Mouse (Mus musculus) NIH3T3 (cell line): ENCODE measurements around the gene Cel.
A peak's percentile ranks its signal among the peaks of the same experiment; 100 is the strongest.

Experiments
- DNase-seq: peaks from one replicate; pipeline ENCODE4 v3.0.0-alpha.2; 2012; ENCODE audit warnings: low read depth

The Cel gene

DNA sequence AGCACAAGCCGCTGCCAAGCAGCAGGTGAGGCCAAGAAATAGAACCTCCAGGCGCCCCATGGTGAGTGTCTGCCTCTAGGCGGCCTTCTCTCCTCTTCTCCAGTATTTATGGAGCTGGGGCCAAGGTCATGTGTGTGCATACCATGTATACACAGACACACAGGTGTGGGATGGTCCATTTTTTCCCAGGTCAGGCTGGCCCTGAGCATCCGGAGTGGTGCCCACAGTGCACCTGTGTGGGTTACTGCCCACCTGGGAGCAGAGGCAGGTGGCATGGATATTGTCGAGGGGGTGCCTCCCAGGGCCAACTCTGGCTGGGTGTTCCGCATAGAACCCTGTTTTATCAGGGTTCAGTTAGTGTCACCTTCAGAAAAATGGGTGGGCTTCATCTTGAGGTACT, at the start of gene Cel:
Cel (minus strand) TSS at position 101 of the 400 bp plus-strand sequence.
- DNase-seq: no peak

DNA sequence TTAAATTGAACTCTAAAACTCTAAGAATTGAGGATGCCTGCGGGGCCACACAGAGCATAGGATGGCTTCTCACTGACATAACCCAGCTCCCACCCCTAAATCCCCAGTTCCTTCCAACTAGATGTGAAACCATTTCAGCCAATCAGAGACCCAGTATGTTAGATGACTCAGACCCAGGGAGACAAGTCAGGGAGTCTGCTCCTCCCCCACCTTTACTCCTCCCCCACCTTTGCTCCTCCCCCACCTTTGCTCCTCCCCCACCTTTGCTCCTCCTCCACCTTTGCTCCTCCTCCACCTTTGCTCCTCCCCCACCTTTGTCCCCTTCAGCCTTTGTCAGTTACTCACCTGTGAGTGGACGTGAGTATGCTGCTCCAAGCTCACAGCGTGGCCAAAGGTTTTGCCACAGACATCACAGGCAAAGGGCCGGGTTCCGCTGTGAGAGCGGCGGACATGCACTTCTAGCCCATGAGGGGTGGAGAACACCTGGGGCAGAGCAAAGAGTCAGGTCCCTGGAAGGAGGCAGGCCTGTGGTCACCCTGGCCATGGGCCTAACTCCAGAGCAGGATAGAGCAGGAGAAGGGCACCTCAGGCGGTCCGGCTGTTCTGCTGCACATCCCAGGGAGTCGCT, 49.3 kb upstream of the Cel start:
- no peak for DNase-seq

DNA sequence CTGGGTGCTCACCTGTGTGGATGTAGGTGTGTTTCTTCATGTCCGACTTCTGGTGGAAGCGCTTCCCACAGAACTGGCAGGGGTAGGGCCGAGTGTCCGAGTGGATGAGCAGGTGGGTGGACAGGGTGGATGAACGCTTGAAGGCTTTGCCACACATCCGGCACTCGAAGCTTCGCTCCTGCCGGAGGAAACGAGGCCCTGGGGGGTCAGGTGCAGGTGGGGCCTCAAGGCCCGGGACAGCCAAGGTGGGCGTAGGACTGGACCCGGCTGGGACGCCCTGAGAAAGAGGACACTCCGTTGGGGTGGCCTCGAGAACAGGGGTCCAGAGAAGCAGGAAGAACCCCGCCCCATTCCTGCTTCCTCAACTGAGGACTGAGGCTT, 48.2 kb upstream of the Cel start:
- DNase-seq: no peak

DNA sequence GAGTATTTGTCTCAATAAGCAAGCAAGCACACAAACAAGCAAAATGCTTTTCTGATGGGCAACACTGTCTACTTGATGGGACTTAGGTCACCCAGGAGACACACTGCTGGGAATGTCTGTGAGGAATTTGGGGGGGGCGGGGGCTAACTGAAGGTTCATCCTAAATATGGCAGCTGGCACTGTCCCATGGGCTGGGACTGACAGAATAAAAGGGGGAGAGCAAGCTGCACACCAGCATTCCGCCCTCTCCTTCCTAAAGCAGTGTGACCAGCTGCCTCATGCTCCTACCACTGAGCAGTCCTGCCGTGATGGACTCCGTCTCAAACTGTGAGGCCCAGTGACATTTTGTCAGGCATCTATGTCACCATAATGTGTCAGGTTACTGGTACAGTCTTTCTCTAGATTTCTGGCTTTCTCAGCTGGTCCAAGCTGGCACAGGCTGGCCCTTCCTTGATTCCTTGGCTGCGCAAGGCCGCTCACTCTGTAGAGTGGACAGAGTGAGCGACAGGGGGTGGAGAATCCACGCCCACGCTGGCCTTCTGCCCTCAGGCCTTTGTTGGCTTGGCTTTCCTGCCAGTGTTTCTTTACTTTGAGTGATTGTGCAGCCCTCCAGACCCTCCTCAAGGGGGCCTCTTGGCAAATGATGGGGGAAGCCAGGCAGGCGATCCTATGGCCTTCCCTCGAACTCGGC, 47.7 kb upstream of the Cel start:
- DNase-seq: no peak

DNA sequence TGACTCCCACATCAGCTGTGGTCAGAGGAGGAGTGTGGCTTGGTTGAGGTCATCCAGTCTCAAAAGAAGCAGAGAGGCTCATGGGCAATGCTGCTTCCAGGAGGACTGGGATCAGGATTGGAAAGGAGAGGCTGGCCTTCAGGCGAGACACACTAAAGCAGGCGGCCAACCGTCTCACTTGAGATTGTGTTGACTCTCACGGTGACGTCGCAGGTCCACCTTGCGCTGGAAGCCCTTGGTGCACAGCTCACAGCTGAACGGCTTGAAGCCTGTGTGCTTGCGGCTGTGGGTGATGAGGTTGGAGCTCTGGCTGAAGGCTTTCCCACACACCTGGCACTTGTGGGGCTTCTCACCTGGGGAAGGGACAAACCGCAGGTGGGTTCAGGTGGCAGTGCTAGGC, 46.6 kb upstream of the Cel start:
- DNase-seq: no peak

DNA sequence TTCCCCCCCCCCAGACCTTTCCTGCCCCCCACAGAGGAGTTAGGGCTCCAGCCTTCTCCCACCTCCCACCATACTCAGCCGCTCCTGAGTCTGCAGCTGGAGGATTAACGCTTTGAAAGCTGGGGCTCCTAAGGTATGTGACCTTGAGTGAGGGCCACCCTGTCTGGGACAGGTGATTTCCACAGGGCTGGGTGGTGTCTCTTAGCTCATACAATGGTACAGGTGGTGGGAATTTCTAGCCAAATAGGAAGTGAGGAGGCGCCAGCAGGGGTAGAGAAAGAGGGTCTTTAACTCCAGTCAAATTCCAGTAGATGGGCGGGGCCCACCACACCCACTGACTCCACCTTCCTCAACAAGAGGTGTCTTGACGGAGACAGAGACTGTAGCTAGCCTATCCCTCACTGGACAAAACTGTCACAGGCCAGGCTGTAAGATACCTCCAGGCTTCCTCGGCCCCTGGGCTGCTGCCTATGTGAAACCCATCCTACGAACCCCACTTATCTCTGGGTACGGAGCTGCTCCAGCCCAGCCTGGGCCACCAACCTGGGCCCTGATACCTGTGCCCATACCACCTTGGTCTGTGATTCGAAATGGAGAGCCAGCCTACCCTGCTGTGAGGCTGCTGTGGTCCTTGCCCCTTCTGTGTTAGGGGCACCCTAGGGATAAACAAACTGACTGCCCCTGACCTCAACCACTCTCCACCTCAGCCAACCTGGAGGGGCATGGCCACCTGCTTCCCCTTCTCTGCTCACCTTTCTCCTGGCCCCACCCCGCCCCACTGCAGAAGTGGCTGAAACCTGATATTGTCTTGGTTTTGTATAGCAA, 44.4 kb upstream of the Cel start:
- DNase-seq: no peak

DNA sequence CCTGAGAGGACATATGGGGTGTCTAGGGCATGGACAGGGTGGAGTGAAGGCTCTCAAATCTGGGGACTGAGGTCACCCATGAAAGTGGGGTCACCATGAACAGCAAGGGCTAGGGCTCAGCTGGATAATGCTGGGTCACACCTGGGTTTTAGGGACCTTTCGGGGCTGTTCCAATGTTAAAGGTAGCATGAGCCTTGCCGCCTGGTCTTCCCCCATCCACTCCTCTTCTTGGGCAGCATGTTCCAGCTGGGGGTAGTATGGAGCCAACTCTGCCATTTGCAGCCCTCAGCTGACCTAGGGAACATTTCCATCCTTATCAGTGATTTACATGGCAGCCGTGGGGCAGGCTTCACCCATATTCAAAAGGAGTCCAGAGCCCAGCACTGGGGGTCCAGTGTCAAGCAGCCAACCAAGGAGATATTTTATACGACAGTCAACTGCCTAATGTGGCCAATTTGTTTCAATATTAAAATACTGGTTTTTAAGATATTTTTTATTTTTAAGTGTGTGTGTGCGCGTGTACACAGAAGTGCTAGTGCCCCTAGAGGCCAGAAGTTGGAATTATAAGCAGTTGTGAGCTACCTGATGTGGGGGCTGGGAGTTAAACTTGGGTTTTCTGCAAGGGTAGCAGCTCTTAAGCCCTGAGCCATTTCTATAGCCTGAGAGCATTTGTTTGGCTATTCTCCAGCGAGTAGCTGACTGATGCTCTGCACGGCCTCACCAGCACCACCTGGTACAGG, 43.6 kb upstream of the Cel start:
- DNase-seq: peak; percentile 43

DNA sequence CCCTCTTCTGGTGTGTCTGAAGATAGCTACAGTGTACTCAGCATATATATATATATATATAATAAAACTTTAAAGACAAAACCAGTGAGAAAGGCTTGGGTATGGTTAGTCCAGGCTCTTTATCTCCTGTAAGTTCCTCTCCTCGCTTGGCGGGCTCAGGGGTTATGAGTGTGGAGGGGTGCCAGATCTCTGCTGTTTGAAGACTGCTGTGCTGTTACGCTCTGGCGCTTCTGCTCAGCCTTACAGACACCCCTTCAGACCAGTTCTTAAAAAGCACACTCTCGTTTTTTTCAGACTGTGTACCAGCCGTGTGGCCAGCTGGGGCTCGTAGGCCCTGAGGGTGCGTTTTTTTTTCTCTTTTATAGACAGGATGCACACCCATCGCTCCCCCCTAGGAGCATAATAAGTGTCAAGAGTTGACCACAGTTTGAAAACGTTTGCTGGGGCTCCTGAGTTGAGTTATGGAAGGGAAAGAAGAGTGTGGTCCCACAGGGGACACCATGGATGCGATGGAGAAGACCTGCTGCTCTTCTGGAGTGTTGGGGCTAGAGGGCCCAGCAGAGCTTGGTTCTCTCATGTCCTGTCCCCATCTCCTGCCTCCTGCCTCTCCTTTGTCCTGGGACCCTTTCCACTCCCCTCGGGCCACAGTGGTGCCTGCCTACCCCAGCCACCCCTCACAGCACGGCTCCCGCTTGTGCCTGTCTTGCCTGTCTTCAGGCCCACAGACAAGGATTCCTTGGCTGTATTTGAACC, 42.8 kb upstream of the Cel start:
- no peak for DNase-seq

DNA sequence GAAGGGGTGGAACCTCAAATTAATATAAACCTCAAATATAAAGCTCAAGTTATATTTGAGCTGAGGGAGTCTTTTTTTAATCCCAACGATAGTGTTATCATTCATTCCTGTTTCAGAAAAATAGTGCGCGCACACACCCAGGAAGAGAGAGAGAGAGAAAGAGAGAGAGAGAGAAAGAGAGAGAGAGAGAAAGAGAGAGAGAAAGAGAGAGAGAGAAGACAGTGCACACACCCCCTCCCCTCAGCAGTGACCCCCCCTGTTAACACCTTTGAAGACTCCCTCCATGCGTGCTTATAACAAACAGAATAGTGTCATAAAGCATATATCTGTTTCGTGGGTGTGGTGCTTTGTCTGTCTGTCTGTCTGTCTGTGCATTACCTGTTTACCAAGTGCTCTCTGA, 40.3 kb upstream of the Cel start:
- no peak for DNase-seq

DNA sequence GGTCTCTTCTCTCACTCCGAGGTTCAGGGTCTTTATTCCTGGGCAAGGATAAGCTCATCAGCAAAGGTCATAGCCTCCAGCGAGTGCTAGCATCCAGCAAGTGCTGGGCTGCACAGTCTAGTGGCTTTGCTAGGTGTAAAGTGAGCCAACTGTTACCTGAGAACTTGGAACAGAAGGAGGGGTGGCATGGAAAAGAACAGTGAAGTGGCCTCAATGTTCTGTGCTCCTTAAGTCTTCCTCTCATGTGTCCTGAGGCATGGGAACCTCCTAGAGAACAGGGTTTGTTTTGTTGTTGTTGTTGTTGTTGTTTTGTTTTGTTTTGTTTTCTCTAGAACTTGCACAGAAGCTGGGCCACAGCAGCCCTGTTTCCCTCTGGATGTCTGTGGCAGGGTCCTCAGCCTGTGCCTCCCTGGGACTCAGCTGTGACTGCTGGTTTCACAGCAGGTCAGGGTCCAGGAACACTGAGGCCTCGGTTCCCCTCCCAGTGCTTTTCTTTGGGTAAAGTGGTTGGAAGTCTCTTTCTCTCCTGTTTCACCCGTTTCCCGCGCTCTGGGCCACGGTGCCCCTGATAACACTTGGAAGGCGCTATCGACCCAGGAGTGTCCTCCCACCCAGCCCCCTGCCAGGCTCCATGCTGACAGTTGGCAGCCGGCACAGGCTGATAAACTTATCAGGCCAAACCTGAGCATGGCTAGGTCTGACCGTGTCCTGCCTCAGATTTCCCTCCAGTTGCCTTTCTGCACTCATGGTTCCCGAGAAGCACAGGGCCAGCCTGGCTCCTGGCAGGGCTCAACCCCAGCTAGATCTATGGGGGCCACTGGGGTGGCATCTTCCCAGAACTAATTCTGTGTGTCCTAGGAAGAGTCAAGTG, 38.8 kb upstream of the Cel start:
- no peak for DNase-seq

DNA sequence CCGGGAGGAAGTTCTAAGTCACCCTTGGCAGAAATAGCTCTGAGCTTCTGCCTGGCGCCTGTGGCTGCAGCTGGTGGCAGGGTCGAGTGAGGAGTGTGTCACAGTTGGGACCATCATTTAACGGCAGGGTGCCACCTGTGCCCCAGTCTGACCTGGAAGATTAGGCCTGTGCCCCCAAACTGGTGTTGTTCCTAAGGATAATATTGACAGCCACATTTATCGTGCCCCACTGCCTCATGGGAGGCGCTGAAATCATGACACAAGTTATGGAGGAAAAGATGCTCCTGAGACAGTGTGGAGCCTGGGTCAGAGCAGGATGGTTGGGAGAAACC, 36.3 kb upstream of the Cel start:
- no peak for DNase-seq

DNA sequence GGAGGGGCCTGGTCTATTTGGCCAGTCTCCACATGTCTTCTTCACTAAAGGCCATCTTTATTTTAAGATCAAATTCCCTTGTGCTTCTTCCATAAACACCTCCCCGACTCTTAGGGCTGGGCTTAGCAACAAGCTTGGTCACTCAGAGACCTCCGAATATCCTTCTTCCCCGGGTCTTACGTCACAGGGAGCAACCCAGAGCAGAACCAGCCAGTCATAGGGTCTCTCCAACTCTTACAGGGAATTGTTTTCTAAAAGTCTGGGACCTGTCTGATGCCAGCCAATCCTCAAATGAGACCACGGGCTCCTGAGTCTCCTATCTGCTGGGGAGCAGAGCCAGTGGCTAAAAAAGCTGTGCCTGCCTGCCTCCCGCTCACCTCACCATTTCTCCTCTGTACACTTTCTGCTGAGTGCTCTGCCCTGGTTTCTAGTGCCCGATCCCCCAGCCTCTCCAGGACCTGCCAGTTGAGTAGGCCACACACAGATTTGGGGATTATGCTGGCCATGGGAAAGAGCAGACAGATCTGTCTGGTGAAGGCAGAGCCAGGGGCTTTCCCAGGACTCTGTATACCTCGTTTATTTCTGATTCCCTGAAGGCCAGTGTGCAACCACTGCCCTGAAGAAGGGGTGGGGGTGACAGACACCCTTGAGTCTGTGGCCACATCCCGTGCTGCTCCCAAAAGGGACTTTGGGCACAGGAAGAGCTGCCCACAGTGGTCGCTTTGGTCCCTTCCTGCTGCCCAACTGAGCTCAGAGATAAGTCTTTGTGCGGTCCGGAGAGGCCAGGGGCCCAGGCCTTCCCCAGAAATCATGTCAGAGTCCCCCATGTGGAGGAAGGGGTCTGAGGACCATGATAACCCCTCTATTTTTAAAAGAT, 35.7 kb upstream of the Cel start:
- DNase-seq: no peak

DNA sequence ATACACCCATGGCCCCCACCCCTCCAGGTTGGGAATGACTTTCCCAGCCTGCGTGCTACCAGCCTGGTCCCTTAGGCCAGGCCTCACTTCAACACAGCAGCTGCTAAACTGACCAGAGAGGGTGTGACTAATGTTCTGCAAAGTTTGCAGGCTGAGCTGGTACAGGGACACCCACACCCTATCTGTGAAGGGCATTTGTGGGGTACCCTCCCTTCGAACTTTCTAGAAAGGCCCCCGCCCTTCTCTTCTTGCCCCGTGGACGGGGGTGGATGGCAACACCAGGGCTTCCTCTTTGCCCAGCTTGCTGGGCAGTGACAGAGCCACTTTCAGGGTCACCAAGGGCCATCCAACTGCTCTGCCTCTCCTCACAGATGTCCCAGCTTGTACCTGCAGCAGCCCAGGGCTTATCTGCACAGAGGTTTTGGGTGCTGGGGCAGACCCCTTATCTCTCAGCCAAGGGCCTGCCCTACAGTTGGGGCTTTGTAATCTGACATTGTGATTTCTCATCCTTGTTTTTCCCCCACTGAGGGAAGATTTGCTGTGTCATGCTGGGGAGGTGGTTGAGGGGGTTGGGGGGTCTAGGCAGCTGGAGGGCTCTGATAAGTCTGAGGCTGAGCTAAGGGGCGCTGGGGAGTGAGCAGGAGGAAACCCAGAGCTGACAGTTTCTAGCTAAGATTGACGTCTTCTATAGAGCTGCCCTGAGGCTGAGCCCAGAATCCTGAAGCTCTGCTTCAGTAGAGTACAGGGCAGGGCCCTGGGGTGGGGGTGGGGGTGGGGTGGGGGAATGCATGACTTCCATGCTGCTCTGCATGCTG, 34.7 kb upstream of the Cel start:
- DNase-seq: no peak

DNA sequence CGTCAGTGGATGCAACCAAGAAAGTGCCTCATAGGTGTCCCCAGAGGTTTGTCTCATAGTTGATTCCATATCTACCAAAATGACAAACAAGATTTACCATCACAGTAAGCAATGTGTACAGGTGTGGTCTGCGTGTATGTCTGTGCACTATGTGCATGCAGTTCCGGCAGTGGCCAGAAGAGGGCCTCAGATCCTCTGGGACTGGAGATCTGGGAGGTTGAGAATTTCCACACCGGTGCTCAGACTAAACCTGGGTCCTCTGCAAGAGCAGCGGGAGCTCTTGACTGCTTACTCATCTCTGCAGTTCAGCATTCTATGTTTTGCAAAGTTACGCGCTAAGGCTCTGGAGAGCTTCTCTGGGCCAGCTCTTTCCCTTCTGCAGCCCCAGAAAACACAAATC, 33.8 kb upstream of the Cel start:
- DNase-seq: peak; percentile 47

DNA sequence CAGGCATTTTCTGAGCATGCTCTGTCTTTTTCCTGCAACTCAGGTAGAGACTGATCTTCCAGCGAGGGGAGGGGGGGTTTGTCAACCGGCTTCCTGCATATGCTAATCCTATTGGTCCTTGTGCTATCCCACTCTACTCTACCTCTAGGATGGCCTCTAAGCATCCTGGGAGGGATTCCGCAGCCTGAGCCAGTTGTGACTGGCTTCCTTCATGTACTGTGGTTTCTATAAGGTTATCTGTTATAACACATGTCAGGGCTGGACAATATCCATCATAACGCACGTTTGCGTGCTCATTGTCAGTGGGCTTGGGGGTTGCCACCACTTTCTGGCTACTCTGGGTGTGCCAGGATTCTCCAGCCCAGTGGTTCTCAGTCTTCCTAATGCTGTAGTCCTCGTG, 32.8 kb upstream of the Cel start:
- DNase-seq: no peak

DNA sequence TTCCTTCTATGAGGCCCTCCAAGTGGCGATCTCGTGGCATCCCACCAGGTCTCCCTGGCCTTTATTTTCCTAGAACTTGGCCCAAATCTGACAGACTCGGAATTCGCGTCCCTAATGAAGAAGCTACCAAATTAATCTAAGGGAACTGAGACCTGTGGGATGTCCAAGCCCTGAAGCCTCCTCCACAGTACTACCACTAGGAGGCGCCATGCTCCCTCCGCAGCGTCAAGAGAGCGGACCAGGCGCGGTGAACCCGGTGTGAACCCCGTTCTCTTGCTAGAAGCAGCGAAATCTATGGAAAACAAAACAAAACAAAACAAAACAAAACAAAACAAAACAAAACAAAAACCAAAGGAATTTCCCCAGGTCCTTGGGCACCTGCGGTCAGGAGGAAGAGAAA, 29.6 kb upstream of the Cel start:
- no peak for DNase-seq

DNA sequence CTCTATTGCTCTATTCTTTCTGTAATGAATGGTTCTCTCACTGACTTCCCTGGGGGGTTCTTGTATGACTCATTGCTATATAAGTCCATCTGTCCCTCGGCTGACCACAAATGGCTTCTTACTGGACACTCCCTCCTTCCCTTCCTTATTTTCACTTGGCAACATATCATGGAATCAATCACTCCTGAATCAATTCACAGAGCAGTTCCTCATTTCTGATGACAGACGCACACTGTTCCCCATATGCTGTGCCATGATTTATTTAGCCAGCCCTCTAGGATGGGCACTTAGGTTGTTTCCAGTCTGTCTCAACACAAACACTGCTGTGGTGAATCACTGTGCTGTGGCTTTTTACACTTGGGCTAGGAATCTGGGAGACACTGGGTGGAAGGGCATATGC, 28.3 kb upstream of the Cel start:
- DNase-seq: peak; percentile 95

DNA sequence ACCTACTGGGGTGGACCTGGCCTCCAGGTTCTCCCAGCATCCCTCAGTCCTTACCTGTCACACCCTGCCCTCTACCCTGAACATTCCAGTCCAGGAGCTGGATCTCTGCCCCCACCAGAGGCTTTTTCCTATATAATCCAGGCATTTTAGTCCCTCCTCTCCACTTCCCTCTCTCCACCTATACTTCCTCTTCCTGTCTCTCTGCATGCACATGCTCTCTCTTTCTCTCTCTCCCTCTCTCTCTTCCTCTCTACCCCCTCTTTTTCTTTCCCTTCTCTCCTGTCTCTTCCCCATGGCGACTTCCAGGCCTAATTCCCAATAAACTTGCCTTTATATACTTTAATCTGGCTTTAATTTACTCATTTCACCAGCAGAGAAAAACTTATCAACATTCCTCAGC, 25.4 kb upstream of the Cel start:
- DNase-seq: no peak

DNA sequence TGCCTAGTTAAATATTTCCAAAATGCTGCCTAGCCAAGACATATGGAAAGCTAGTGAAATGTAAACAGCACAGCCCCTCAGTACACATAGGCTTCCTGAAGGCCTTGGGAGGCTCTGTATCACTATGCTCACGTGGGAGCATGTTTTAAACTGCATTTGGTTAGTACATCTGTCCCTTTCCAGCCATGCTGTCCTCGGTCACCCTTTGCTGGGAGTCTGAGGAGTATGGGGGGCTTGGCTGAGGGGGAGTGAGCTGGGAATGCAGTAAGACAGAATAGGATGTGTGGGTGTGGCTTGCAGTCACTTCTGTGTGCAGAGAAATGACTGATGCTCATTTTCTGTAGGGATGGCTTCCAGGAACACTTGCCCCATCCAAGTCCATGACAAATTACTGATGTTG, 22.5 kb upstream of the Cel start:
- DNase-seq: no peak
